Mouse (Mus musculus) heart, postnatal 4 days (tissue): ENCODE data around the gene Dnajc16. TPM values are rescaled to one million over a fixed set of nuclear protein-coding genes. Genes with fewer than 3 reads are reported as not detected.

Experiments
- DNase-seq: peaks from one replicate; pipeline ENCODE4 v3.0.0; 2021
- total RNA-seq, 2 experiments: library from RNA; stranded (reverse); gene quantifications; 2 replicates each; pipeline ENCODE4 v1.2.3; 2021

The Dnajc16 gene
- 10 to 100 TPM; 16.6 to 16.8 TPM for total RNA-seq

DNA sequence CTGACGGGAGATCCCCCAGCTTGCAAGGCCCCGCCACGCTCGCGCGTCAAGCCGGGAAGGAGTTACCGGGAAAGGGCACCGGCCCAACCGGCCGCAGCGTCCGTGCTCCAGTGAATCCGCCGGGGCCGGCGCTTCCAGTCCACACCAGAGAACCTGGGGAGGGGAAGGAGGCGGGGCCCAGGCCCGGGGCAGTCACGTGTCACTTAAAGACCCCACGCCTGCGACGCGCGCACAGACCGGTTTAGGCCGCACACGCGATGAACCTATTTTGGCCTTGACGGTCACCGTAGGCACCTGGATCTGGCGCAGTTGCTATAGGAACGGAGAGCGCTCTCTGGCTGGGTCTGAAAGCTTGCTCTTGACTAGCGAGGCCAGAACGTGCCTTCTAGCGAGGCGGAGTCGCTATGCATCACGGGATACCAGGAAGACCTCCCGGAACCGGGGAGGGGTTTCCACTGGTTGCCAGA, at the start of gene Dnajc16:
Gene Dnajc16, minus strand, starts transcription at position 408 of the 467 bp plus-strand sequence.
- peak; percentile 97 for DNase-seq

DNA sequence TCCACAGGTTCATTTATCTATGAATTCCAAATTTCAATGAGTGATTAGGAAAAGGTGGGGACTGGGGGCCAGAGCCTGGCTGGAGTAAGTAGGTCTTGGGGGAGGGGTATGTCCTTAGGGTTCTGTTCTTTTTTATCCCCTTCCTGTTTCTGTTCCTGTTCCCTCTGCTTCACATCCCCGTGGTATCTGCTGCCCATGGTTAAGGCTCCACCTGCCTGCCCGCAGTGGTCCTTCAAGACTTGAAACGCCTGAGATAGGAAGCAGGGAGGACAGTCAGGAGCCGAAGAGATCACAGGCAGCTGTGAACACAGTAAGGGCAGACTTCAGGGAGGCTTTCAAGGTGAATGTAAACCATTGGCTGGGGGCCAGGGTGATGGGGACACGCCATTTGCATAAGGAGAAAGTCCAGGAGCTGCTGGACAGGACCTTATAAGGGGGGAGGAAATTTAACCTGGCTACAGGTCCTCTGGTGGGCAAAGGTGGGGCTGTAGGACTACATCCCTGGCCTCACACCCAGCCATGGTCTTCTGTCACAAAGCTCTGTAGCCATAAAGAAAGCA, 43.9 kb upstream of the Dnajc16 start:
- no peak for DNase-seq

DNA sequence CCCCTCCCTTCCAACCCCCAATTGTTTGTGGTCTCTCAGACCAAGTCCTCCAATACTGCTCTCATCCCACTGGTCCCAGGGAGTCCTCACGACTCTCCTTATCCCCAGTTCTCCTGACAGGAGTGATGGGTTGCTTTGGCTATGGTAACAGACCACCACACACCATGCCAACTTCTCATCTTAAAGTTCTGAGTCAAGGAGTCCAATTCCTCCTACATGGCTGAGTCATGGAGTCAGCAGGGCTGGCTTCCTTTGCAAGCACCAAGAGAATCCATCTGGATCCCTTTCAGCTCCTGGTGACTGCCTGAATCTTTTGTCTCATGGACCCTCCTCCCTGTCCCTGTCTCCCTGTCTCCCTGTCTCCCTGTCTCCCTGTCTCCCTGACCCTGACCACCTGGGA, 43.2 kb upstream of the Dnajc16 start:
- no peak for DNase-seq

DNA sequence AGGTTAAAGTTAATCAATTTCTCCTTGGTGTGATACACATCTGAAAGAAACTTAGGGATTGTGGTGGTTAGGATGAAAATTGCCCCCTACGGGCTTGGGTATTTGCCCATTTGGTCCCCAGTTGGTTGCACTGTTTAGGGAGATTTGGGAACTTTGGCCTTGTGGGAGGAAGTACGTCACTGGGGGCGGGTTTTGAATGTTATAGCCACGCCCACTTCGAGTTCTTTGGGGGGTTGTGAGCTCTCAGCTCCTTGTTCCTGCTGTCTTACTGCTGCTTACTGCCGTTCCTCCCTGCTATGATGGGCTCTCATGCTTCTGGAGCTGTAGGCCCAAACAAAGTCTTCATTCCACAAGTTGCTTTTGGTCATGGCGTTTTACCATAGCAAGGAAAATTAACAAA, 40.6 kb upstream of the Dnajc16 start:
- no peak for DNase-seq

DNA sequence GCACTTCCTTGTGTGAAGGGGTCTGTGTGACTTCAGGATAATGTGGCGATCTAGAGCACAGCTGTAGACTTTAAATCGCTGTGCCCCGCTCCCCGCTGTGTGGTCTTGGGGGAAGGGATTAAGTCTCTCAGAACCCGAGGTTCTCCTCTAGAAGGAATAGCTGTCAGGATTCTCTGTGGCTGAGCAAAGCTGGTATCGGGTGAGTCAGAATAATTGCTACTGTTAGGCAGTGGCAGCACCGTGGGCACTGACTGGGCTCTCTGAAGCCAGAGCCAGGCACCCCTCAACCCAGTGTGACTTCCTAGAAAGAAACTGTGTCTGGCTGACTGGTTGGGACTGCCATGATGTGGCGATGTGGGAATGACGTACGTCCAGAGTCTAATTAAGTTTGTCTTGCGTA, 39.6 kb upstream of the Dnajc16 start:
- no peak for DNase-seq

DNA sequence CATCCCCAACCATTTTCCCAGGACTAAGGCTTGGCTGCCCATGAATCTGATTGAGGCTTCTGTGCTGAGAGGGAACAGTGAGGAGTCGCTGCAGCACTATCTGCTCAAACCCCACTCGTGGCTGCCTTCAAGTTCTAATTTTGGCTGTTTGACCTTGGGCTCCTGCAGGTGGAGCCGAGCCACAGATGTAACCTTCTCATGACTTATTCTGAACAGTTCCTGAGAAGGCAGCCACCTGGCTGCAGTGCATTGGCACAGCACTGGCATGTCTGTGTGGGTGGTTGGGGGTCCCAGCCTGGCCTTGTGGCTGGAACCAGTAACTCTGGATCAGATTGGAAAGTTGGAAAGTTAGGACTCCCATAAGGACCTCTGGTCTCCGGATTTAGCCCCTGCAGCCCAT, 37.4 kb upstream of the Dnajc16 start:
- no peak for DNase-seq

DNA sequence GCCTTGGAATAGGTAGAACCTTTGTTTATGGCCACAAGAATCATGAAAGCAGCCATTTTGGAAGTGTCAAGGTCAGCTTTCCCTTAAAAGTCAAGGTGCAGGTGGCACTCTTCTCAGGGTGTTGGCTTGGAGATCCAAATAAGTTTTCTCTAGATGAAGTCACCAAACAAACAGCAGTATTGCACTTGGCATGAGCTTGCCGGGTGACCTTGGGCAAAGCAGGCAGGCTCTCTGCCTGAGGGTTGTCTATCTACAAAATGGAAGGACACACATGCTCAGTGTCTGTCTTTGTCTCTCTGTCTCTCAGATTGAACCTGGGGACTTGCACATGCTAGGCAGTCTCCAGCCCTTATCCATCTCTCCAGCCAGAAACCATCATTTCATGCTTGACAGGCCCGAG, 36.7 kb upstream of the Dnajc16 start:
- DNase-seq = no peak

DNA sequence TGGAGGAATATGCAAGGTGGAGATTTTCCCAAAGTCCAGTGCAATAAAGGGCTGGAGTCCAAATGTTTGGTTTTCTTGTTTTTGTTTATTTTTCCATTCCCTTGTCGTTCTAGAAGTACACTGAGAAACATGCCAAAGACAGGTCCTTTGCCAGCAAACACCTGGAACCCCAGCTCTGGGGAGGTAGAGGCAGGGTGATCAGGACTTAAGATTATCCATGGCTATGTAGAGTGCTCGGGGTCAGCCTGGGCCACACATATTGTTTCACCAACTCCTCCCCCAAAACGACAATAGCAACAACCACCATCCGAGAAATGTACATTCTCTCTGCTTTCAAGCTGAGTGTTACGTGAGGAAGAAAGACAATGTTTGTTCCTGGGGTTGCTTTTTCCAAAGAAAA, 35.3 kb upstream of the Dnajc16 start, which contains the start of gene Cela2a:
Gene Cela2a, minus strand, starts transcription at position 101 of the 400 bp plus-strand sequence.
- no peak for DNase-seq

DNA sequence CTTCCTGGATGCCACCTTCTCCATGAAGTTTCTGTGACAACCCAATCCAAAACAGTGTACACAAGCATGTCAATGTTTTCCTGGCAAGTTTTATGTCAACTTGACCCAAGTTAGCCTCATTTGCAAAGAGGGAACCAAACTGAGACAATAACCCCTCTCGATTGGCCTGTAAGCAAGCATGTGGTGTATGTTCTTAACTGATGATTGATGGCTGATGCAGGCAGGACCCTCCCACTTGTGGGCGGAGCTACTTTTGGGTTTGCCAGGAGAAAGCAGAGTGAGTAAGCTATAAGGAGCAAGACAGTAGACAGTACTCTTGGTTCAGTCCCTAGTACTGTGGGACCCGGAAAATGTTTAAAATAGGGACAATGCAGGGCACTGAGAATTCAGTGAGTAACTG, 32.2 kb upstream of the Dnajc16 start:
- DNase-seq = peak; percentile 25

DNA sequence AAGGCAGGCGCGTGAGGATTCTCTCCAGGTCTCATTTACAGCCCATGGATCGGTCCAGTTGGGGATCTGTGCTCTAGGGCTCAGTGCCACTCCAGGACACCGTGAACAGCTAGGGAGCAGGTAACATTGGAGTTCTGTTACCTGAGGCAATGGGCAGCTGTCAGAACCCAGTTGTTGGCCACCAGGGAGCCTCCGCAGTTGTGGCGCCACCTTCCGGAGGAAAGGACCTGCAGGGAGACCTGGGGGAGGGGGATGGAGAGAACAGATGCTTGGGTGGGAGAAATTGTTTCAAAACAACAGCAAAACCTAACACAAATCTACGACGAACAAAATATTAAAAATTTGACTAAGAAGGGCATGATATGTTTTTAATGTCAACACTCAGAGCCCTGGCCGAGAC, 31.4 kb upstream of the Dnajc16 start:
- peak; percentile 57 for DNase-seq

DNA sequence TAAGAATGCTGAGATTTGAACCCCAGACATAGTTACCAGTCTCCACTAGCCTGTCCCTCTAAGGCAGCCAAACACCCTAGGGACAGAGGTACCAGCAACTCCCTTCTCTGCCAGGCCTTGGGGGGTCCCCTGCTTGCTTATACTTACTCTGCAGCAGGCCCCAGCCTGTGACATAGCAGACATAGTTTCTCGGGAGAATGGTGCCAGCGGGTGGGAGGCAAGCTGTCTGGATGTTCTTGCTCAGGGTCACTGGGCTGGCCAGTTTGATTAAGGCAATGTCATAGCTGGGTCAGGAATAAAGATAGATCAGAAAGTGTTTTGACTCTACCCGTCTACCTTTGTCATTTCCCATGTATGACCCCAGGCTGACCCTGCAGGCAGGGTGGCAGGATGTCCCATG, 30.4 kb upstream of the Dnajc16 start:
- no peak for DNase-seq

DNA sequence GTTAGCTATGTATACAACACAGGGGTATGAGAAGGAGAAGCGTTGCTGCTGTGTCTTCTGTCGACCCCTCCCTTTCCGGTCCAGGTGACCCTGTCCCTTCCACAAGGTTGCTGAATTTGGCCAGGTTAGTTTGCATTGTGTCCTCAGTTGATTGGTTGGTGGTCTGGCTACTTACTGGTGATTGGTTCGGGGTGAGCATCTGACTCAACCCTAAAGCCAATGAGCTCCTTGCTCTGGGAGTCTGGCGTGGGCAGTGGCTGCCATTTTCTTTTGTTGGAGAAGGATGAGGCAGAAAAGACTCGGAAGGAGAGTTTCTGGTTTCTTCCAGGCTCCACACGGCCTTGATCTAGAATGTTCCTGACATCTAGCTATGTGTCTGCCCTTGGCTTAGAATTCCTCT, 28.6 kb upstream of the Dnajc16 start:
- no peak for DNase-seq

DNA sequence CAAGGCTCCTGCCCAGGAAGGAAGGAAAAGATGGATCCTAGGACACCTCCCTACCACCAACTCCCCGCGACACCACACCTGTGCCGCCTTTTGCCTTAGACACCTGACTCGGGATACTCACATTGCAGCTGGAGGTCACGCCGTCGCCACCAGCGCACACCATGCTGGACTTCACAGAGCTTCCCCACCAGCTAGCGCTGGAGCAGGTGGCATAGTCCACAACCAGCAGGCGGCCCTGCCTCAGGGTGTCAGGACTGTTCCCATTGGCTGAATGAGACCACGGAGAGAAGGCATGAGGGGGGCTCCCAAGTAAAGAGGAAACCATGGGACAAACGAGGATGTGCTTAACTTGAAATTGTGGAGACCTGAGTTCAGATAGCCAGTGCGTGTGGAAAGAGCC, 28.1 kb upstream of the Dnajc16 start:
- DNase-seq = no peak

DNA sequence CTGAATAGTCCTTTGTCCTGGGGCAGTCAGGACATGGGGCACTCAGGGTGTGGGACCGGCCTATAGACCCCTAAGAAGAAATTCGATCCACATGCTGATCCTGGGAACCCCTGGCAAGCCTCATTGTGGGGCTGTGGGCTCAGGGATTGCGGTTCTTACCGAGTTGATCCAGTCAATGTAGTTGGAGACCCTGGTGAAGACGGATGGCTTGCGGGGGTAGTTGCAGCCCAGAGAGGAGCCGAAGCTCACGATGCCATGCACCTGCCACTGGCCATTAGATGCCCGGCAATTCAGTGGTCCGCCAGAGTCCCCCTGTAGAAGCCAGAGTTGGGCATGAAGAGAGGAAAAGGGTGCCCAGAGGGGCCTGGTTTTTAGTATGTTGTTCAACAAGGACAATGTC, 27.0 kb upstream of the Dnajc16 start:
- no peak for DNase-seq

DNA sequence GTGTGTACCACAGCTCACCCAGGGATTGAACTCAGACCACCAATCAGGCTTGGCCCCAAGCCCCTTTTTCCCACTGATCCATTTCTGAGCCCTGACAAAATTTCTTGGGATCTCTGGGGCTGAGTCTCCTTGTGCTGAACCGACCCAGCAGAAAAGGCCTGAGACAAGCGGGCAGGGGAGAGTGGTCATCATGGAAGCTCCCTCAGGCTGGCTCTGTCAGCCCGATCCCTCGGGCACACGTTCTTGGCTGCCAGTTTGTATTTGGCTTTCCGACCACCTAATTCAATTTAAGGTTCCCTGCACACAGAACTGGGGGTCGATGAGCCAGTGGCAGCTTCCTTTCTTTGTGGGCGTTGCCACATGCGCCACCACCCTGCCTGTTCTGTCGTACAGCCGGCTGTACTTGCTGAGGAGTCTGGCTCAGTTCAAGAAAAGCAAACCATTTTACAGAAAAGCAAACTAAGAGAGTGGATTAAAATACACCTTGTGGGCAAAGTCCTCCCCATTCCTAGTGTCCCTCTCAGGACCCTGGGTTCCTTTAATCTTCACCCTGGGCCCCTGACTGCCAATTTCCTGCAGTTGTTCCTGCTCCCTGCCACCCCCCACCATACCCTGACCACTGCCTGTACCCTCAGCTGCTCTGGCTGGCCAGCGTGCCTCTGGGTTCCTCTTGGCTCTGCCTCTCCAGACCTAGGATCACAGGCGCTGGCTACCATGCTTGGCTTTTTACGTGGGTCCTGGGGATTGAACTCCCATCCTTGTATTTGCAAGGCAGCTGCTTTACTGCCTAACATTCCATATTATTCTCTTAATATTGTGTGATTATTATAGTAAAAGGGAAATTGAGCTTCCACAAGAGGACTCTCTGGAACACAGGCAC, 26.3 kb upstream of the Dnajc16 start:
- DNase-seq = no peak

DNA sequence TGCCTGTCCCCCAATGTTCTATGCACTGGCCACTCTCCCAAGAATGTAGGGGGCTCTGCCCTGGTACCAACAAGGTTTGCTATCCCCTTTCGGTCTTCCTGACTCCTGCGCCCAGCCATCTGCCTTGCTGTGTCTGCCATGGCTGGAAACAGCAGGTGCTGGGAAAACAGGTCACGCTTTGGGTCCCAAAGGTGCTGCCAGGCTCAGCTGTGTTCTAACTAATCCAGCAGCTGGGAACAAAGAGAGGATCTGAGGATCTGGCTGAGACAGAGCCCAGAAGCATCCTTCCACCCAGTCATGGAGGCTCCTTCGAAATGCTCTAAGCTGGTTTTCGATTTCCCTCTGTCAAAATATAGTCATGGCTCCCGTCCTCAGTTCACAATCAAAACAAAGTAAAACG, 25.5 kb upstream of the Dnajc16 start:
- no peak for DNase-seq

DNA sequence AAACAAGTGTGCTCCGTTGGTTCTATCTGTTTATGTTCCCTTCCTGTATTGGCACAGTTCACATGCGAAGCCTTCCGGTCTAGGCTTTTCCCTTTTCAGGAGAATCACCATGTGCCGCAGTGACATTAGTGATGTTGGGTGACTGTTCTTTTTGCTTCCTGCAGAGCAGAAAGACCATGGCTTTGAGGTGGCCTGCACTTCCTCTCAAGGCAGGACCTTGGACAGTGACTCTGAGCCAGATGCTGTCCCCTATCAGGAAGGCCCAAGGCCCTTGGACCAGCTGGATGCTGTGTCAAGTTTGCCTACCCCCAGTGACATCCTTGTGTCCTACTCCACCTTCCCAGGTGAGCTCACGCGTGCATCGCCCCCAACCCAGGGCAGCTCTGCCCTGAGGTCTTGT, 20.6 kb upstream of the Dnajc16 start:
- DNase-seq = no peak

DNA sequence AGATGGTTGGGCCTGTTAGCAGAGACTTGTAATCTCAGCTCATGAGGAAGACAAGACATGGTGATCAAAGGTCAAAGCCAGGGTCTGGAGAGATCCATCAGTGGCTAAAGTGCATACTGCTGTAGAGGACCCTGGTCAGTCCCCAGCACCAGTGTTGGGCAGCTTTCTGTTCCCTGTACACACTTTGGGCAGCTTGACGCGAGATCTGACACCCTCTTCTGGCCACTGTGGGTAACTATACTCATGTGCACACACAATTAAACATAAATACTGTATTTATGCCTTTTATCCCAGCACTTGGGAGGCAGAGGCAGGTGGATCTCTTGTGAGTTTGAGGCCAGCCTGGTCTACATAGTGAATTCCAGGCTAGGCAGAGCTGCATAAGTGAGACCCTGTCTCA, 20.2 kb upstream of the Dnajc16 start:
- DNase-seq = no peak

DNA sequence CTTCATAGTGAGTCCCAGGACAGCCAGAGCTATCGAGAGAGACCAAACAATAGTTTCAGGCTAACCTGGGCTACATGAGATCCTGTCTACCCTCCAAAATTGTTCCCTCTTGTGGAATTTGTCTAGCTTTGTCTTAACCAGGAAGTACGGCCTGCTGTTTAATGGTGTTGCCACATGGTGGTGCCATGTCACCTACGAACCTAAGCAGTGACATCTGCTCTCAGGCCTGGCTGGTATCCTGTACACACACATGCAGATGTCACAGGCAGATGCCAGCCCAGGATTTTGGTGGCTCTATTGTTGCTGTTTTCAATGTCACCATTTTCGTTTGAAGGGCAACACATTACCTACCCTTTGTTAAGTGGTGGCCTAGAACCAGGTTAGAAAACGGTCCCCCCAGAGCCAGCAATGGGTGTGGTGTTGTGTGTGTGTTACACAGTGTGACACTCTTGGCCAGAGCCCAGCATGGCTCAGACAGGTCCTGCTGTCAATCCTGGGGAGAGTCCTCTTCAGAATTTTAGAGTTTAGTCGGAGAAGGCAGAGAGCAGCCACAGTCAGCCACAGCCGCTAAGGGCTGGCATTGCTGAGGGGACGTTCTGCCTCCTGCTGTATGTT, 19.2 kb upstream of the Dnajc16 start:
- DNase-seq = peak; percentile 41

DNA sequence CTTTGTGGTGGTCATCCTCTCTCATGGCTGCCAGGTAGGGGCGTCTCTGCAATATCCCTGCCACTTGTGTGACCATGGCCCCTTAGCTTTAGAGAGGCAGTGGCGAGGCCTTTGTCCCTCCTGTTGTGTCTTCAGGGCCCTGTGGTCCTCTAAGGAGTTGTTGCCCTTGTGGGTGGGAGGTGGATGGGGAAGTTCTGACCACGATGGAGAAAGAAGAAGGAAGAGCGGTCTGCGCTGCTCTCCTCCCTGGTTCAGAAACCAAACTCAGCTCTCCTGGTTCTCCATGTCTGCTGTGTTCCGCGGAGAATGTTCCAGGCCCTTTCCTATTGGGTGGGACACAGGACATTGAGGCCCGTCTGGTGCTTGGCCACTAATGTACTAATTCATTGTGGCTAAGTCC, 15.2 kb upstream of the Dnajc16 start:
- DNase-seq = no peak

DNA sequence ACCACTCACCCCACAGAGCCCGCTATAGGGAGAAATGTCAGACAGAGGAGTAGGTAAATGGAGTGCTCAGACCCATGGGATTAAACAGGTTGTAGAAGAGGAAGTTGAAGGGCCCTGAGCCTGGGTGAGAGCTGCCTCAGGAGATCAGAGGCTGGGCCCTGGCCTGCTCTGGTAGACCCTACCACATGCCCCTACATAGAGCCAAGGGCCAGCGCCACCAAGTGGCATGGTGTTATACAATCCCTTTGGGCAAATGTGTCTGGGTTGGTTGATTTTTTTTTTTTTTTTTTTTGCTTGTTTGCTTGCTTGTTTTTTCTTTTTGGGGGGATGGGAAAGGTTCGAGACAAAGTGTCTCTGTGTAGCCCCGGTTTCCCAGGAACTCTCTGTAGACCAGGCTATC, 13.4 kb upstream of the Dnajc16 start:
- DNase-seq = no peak

DNA sequence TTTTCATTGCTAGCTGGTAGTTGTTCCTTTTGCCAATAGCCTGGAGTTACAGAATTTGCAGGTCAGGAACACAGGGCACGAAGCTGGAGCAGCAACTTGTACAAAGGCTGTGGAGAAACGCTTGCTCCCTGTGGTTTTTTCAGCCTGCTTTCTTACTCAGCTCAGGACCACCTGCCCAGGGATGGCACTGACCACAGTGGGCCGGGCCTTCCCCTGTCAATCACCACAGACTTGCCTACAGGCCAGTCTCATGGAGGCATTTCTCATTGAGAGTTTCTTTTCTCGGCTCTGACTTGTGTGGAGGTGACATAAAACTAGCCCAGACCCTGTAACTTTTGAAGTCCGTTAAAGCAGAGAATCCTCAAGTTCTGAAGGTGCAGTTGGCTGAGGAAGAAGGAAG, 6.8 kb upstream of the Dnajc16 start:
- no peak for DNase-seq

DNA sequence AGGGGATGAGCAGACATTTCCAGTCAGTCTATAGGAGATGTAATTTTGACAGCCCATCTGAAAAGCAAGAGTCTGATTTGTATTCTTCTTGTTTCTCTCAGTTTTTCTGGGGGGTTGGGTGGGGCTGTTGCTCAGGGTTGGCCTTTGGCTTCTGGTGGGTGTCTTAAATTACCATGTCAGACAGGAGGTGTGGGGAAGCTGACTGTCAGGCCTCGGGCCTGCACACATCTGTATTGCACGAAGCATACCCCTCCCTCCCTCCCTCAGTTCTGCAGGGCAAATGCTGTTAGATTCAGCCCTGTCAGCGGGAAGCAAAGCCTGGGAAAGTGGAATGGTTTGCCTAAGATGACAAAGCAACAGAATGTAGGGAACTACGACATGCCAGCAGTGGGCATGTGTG, 6.2 kb upstream of the Dnajc16 start:
- no peak for DNase-seq

DNA sequence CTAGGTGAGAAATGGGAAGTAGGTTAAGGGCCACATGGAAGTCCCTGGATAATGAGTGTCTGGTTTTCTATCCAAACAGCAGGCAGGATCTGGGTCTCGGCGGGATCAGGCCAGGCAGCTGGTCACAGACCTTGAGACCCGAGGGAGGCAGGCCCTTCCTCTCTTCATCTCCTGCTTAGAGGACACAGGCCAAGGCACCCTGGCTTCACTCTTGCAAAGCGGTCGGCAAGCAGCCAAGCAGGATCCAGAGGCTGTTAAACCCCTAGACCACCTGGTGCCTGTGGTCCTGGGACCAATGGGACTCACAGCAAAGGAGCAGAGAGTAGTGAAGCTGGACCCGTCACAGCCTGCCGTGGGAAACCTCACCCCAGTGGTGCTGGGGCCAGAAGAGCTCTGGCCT, 5.6 kb upstream of the Dnajc16 start:
- DNase-seq = peak; percentile 21
